Mouse (Mus musculus): ENCODE measurements around the gene Metap1.

DNA sequence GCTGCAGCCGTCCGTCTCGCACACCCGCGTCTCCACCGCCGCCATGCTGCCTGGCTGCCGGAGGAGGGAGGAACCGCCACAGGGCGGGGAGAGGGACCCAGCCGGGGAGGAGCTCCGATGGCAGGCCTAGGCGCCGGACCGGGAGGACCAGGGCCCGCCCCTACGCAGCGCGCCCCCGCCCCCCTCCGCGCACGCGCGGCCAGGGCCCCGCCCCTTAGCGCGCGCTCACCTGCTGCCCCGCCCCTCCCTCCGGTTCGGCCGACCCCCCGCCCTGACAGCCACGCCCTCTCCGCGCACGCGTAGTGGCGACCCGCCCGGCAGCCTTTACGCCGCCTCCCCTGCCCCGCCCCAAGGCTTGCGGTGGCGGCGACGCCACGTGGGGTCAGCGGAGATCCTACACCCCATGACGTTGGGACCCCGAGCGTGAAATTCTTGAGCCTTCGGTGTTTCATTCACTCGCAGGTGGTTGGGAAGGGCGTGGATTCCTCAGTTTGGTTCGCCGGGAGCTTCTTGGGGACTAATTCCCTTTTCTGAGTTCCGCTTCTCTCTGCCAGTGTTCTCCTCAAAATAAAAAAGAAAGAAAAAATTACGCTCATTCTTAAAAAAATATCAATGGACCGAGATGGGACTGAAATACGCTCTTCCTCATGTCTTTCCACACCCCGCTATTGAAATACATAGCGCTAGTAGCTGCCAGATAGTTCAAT lies at the start of gene Metap1:
- TF ChIP-seq EP300 (IDR thresholded peaks at IDR 0.05; ENCODE audit: low read depth in 1 of 2, low read length in 2 of 2) (0 out of 4 replicates have a peak, but pooled peaks of 1 of the 2 experiments have one; percentile 24), CHD1 (IDR thresholded peaks at IDR 0.05; ENCODE audit: low read depth, low read length) (peak; percentile 72)

All from MEL (cell line).